Mouse (Mus musculus) neural tube, embryonic 15.5 days (tissue): ENCODE data around the gene Ptprd. TPM values are rescaled to one million over a fixed set of nuclear protein-coding genes. Genes with fewer than 3 reads are reported as not detected.

Experiments
- ATAC-seq: fragments of 200-750 bp; cut with Nextera tagmentation; 2 replicates; pipeline ENCODE4 v1.8.0; 2017; ENCODE audit warnings: mild to moderate bottlenecking, moderate TSS enrichment, moderate library complexity; ENCODE audit not compliant: low FRiP score
- H3K27ac ChIP-seq: fragments of 300-500 bp; sonication (generic); replicated peaks from 2 replicates; pipeline ENCODE4 v1.5.1; 2015; ENCODE audit warnings: mild to moderate bottlenecking, inconsistent platforms
- H3K27me3 ChIP-seq: fragments of 300-500 bp; sonication (generic); replicated peaks from 2 replicates; pipeline ENCODE4 v1.6.1; 2015; ENCODE audit warnings: inconsistent platforms
- H3K36me3 ChIP-seq: fragments of 300-500 bp; sonication (generic); 2 replicates; pipeline ENCODE4 v1.6.1; 2015; ENCODE audit warnings: inconsistent platforms
- H3K4me1 ChIP-seq: fragments of 300-500 bp; sonication (generic); 2 replicates; pipeline ENCODE4 v1.6.1; 2015; ENCODE audit warnings: inconsistent platforms
- H3K4me2 ChIP-seq: fragments of 300-500 bp; sonication (generic); 2 replicates; pipeline ENCODE4 v1.6.1; 2015; ENCODE audit warnings: inconsistent platforms, mild to moderate bottlenecking, moderate library complexity
- H3K4me3 ChIP-seq: fragments of 300-500 bp; sonication (generic); replicated peaks from 2 replicates; pipeline ENCODE4 v1.5.1; 2015; ENCODE audit warnings: mild to moderate bottlenecking, inconsistent platforms
- H3K9ac ChIP-seq: fragments of 300-500 bp; sonication (generic); replicated peaks from 2 replicates; pipeline ENCODE4 v1.6.1; 2015; ENCODE audit warnings: mild to moderate bottlenecking, inconsistent platforms
- H3K9me3 ChIP-seq: fragments of 300-500 bp; sonication (generic); replicated peaks from 2 replicates; pipeline ENCODE4 v1.6.1; 2016; ENCODE audit warnings: inconsistent platforms
- WGBS: fragments of 180-500 bp; shearing (Covaris S2); methylation state at CpG from one replicate; pipeline ENCODE4 v1.1.7; 2015; ENCODE audit warnings: mixed read lengths; 5-methylcytosine and 5-hydroxymethylcytosine counted together
- polyA plus RNA-seq: library from polyadenylated mRNA; unstranded; fragments of >200 nt; fragmentation: Nextera tagmentation; extraction: Ambion mirVana; gene quantifications from 2 replicates; pipeline ENCODE4 v1.2.1, GENCODE M21; 2015

Gene Ptprd
- polyA plus RNA-seq, 1 experiment from 2014 or later, result 96.1 TPM

GRCm38 (mm10) chr4:76672653-76673052 is 1539.1 kb downstream of the Ptprd start:
- Histone ChIP-seq H3K27me3 (no peaks in the 10 kb centered on the region), H3K4me3 (no peak overlapping the region), H3K9me3 (no peaks in the 10 kb centered on the region), H3K36me3 (no peaks in the 10 kb centered on the region), H3K27ac (no peak overlapping the region), H3K9ac (no peak overlapping the region), H3K4me1 (no peaks in the 10 kb centered on the region), H3K4me2 (no peak overlapping the region)
- ATAC-seq, result no peak

DNA sequence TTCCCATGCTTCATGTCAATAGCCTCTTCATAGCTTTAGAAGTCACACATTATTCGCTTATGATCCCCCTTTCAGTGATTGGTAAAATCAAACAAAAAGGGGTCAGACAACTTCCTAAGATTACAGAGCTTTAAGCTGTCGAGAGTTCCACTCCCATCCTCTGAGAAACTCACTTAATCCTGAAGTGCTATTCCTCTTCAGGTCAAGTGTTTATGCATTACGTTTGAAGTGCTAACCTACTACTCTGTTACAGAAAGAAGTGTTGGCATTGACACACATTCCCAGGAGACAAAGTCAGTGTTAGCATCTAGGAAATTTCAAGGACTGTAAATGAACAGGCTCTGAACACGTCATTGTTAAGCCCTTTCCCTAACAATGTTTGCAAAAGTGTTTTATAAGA is 1550.0 kb downstream of the Ptprd start:
- H3K4me2 ChIP-seq, result no peak overlapping the region
- H3K27me3 ChIP-seq, result no peaks in the 10 kb centered on the region
- H3K4me3 ChIP-seq, result no peak overlapping the region
- no peak for ATAC-seq
- H3K27ac ChIP-seq, result no peak overlapping the region
- H3K4me1 ChIP-seq, result no peaks in the 10 kb centered on the region
- no peaks in the 10 kb centered on the region for H3K36me3 ChIP-seq
- H3K9me3 ChIP-seq, result no peaks in the 10 kb centered on the region
- no peak overlapping the region for H3K9ac ChIP-seq
- 72% methylated on average over 4 of the region's 4 CpGs for WGBS

DNA sequence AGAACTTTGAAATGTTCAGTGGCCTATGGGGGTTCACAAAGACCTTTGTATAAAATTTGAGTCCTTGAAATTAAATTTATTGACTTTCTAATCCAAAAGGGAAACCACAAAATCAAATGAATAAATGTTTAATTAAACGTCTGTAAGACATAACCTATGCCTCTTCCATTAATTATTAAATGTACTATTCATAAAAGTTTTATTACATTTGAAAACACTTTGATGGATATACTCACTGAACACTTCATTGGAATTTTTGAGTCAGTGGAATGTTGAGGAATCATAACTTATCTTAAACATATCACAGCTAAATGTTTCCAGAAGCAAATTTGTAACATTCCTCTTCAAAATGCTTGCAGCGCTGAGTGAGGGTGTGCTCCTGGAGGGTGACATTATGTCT is 1551.6 kb downstream of the Ptprd start:
- no peak overlapping the region for H3K4me3 ChIP-seq
- no peaks in the 10 kb centered on the region for H3K27me3 ChIP-seq
- no peak for ATAC-seq
- H3K4me2 ChIP-seq, result no peak overlapping the region
- H3K36me3 ChIP-seq, result no peaks in the 10 kb centered on the region
- no peak overlapping the region for H3K27ac ChIP-seq
- 82% methylated on average over 2 of the region's 2 CpGs for WGBS
- H3K9ac ChIP-seq, result no peak overlapping the region
- no peaks in the 10 kb centered on the region for H3K9me3 ChIP-seq
- no peaks in the 10 kb centered on the region for H3K4me1 ChIP-seq

- Histone ChIP-seq H3K27ac (no peak overlapping the region), H3K4me3 (no peak overlapping the region), H3K27me3 (no peaks in the 10 kb centered on the region), H3K4me1 (no peaks in the 10 kb centered on the region), H3K36me3 (no peaks in the 10 kb centered on the region), H3K9me3 (no peaks in the 10 kb centered on the region), H3K4me2 (no peak overlapping the region), H3K9ac (no peak overlapping the region)
- no peak for ATAC-seq
- WGBS, result 83% methylated on average over 3 of the region's 3 CpGs
Measured at GRCm38 (mm10) chr4:76656734-76657133, 1555.0 kb downstream of the Ptprd start.

- H3K27me3 ChIP-seq, result no peaks in the 10 kb centered on the region
- WGBS, result 62% methylated on average over 2 of the region's 2 CpGs
- ATAC-seq, result no peak
- H3K27ac ChIP-seq, result no peak overlapping the region
- no peak overlapping the region for H3K9ac ChIP-seq
- H3K4me1 ChIP-seq, result no peaks in the 10 kb centered on the region
- H3K4me2 ChIP-seq, result no peak overlapping the region
- H3K9me3 ChIP-seq, result no peaks in the 10 kb centered on the region
- no peaks in the 10 kb centered on the region for H3K36me3 ChIP-seq
- no peak overlapping the region for H3K4me3 ChIP-seq
Measured at GRCm38 (mm10) chr4:76652971-76653370, 1558.8 kb downstream of the Ptprd start.

GRCm38 (mm10) chr4:76621740-76622139 is 1590.0 kb downstream of the Ptprd start:
- Histone ChIP-seq H3K27me3 (no peaks in the 10 kb centered on the region), H3K9ac (no peak overlapping the region), H3K4me2 (no peak overlapping the region), H3K9me3 (no peaks in the 10 kb centered on the region), H3K36me3 (no peaks in the 10 kb centered on the region), H3K4me3 (no peak overlapping the region), H3K4me1 (no peaks in the 10 kb centered on the region), H3K27ac (no peak overlapping the region)
- 84% methylated on average over 7 of the region's 7 CpGs for WGBS
- ATAC-seq, result no peak

GRCm38 (mm10) chr4:76616614-76617013 is 1595.1 kb downstream of the Ptprd start:
- no peak for ATAC-seq

DNA sequence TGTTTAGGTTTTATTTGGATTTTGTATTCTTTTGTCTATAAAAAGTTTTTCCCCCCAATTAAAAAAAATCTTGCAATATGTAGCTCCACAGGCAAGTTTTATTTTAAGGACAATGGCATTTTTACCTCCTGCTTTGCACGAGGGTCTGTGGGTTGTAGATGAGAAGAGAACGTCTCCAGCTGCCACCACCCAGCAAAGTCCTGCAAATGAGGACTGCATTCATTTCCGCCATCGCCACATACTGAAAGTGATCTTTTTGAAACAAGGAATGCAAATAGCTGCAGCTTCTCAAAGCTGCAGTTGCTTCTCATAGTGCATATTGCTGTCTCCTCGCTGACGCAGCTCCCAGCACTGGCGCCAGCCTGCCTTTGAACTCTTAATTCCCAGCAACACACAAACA is 1603.5 kb downstream of the Ptprd start:
- 45% methylated on average over 7 of the region's 7 CpGs for WGBS
- Histone ChIP-seq H3K4me2 (no peak overlapping the region), H3K9me3 (no peaks in the 10 kb centered on the region), H3K27me3 (no peaks in the 10 kb centered on the region), H3K9ac (no peak overlapping the region), H3K4me3 (no peak overlapping the region), H3K4me1 (no peaks in the 10 kb centered on the region), H3K27ac (no peak overlapping the region), H3K36me3 (no peaks in the 10 kb centered on the region)
- ATAC-seq, result no peak

More at GRCm38 (mm10) chr4:76616614-76617013, 1595.1 kb downstream of the Ptprd start:
- no peak overlapping the region for H3K27ac ChIP-seq
- no peaks in the 10 kb centered on the region for H3K27me3 ChIP-seq
- 89% methylated on average over 6 of the region's 6 CpGs for WGBS
- H3K9ac ChIP-seq, result no peak overlapping the region
- no peaks in the 10 kb centered on the region for H3K9me3 ChIP-seq
- no peak overlapping the region for H3K4me2 ChIP-seq
- H3K4me1 ChIP-seq, result no peaks in the 10 kb centered on the region
- no peak overlapping the region for H3K4me3 ChIP-seq
- no peaks in the 10 kb centered on the region for H3K36me3 ChIP-seq

- H3K4me2 ChIP-seq, result no peak overlapping the region
- H3K27me3 ChIP-seq, result no peaks in the 10 kb centered on the region
- H3K4me1 ChIP-seq, result no peaks in the 10 kb centered on the region
- H3K9me3 ChIP-seq, result no peaks in the 10 kb centered on the region
- no peak for ATAC-seq
- no peak overlapping the region for H3K9ac ChIP-seq
- no peak overlapping the region for H3K27ac ChIP-seq
- H3K4me3 ChIP-seq, result no peak overlapping the region
- WGBS, result 61% methylated on average over 2 of the region's 2 CpGs
- H3K36me3 ChIP-seq, result no peaks in the 10 kb centered on the region
Measured at GRCm38 (mm10) chr4:76606808-76607207, 1605.0 kb downstream of the Ptprd start.

DNA sequence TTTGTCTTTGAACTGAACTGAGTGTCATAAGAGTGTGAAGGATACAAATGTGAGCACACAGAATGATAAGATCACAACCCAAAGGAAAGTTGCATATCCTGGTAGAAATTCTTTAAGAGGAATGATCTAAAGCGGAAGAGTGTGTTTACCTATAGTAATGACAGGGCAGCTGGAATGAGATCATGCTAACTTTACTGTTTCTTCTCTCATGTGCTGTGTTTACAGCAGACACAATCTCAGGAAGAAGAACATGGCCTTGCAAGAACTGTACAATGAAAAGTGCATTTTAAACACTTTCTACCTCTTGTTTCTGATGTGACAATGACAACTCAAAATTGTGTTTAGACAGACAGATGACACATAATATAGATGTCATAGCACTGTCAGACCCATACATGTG is 1621.0 kb downstream of the Ptprd start:
- Histone ChIP-seq H3K4me1 (no peaks in the 10 kb centered on the region), H3K27ac (no peak overlapping the region), H3K36me3 (no peaks in the 10 kb centered on the region), H3K9me3 (no peaks in the 10 kb centered on the region), H3K4me3 (no peak overlapping the region), H3K27me3 (no peaks in the 10 kb centered on the region), H3K4me2 (no peak overlapping the region), H3K9ac (no peak overlapping the region)
- 88% methylated on average over 1 of the region's 1 CpGs for WGBS
- ATAC-seq, result no peak

GRCm38 (mm10) chr4:76583025-76583424 is 1628.7 kb downstream of the Ptprd start:
- Histone ChIP-seq H3K4me3 (no peak overlapping the region), H3K4me1 (no peaks in the 10 kb centered on the region), H3K36me3 (no peaks in the 10 kb centered on the region), H3K9me3 (no peaks in the 10 kb centered on the region), H3K27me3 (no peaks in the 10 kb centered on the region), H3K27ac (no peak overlapping the region), H3K9ac (no peak overlapping the region), H3K4me2 (no peak overlapping the region)
- 91% methylated on average over 3 of the region's 3 CpGs for WGBS
- ATAC-seq, result no peak

- ATAC-seq, result no peak
- Histone ChIP-seq H3K4me3 (no peak overlapping the region), H3K27me3 (no peaks in the 10 kb centered on the region), H3K36me3 (no peaks in the 10 kb centered on the region), H3K27ac (no peak overlapping the region), H3K9ac (no peak overlapping the region), H3K4me1 (no peaks in the 10 kb centered on the region), H3K9me3 (no peaks in the 10 kb centered on the region), H3K4me2 (no peak overlapping the region)
Measured at GRCm38 (mm10) chr4:76566006-76566405, 1645.8 kb downstream of the Ptprd start.

DNA sequence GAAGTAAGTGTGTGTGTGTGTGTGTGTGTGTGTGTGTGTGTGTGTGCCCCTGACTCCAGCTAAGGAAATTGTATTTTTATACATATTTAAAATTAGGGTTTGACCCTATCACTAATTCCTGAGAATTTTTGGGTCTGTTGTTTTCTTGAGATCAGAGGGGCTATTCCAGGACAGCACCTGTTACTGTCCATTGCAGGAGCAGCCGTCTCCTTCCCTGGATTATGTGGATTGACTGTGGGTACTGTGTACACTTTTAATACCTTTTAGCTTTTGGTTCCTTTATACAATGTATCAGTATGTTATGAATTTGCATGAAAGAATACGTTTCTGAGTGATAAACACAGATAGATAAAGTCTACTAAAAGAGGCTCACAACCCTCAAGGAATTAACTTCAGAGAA is 1670.0 kb downstream of the Ptprd start:
- 83% methylated on average over 2 of the region's 2 CpGs for WGBS
- no peak overlapping the region for H3K9ac ChIP-seq
- ATAC-seq, result no peak
- no peak overlapping the region for H3K4me3 ChIP-seq
- no peak overlapping the region for H3K27ac ChIP-seq
- no peaks in the 10 kb centered on the region for H3K27me3 ChIP-seq
- H3K9me3 ChIP-seq, result no peaks in the 10 kb centered on the region
- H3K4me2 ChIP-seq, result no peak overlapping the region
- no peaks in the 10 kb centered on the region for H3K4me1 ChIP-seq
- no peaks in the 10 kb centered on the region for H3K36me3 ChIP-seq
